Mouse (Mus musculus) layer of hippocampus, adult 8-10 months (tissue): ENCODE measurements around the gene Fam19a5. TPM values are rescaled to one million over a fixed set of nuclear protein-coding genes. Genes with fewer than 3 reads are reported as not detected.

Source experiments
- DNase-seq, 2 experiments: peaks; one replicate each; pipeline ENCODE4 v3.0.0; 2022; ENCODE audit warnings: low spot score in 2 of 2
- total RNA-seq, 4 experiments: library from RNA; stranded (reverse); gene quantifications; 2 replicates each; pipeline ENCODE4 v1.2.4; 2022

Gene Fam19a5
- total RNA-seq, 4 experiments from 2014 or later: 117 to 129 (median 120) TPM

DNA sequence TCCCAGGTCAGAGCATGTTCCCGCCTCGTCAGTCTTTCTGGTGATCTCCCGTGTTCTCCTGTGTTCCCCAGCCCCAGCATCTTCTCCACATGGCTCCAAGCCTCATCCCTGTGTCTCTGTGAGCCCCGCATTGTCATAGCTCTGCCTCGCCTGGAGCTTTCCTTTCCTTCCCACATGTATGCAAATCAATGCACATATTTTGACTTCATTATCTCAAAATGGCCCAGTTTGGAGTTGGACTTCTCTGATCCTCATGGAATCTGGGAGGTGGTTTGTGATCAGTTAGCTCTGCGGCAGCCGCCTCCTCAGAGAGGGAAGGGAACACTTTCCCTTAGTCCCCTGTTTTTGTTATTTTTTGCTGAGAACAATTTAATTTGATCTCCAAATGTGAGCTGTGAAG is 117.9 kb downstream of the Fam19a5 start:
- peak; percentile 29 to 40 for DNase-seq

DNA sequence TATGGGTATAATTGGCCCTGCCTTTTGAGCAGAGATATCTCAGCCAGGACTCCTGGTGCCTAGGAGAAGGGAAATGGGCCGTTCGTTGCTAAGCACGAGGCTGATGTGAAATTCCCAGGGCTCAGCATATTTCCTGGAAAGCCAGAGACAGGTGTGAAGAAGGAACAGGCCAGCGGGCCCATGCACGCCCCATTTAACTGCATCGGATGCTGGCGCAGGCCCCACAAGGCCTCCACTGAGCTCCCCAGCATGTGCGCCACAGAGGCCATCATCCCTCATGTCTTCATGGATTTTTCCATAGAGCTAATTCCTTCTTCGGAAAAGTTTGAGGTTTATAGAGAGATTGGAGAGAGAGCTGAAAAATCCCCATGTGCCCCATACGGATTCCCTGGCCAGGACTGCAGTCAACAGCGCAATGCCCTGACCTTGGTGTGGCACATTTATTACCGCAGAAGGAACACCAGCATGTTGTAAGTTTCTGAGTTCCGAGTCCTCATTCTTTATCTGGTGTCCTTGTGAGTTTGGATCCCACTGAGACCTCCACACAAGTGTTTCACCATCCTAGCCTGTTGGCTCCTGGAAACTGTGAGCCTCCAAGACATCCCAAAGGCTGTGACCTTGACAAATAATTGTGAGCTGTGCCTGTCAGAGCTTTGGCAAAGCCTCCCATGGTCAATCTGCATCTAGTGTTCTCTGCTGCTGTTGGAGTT is 122.1 kb downstream of the Fam19a5 start:
- DNase-seq: no peak

DNA sequence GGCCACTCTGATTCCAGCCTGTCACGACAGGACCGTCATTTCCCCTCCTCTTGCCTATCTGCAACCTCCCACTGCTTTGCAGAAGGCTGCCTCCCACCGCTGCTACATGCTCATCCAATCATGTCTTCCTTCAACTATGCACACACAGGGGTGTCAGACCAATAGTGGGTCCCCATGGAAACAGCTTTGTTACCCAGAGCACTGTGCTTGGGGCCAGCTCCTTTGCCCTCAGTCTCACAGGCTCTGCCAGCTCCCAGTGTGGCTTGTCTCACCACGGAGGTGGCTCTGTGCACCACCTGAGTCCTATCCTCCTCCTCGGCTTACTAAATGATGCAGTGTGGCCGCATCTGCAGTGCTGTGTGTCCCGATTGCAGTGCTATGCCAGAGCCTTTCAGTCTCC is 123.3 kb downstream of the Fam19a5 start:
- DNase-seq: no peak

DNA sequence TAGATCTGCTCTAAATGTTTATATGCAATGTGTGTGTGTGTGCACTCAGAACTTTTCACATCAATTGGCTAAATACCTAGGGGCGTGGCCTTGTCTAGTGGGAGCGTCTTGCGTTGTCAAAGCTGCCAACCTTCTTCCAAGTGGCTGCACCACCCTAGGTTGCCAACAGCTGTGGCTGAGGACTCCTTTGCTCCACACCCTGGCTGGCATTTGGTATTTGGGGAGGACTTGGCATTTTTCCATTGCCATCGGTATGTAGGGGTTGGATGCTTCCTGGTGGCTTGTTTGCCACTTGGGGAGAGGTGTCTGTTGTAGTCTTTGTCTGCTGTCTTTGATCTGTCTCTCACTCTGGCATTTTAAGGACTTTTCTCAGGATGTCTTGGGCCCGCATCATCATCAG is 124.0 kb downstream of the Fam19a5 start:
- no peak for DNase-seq

DNA sequence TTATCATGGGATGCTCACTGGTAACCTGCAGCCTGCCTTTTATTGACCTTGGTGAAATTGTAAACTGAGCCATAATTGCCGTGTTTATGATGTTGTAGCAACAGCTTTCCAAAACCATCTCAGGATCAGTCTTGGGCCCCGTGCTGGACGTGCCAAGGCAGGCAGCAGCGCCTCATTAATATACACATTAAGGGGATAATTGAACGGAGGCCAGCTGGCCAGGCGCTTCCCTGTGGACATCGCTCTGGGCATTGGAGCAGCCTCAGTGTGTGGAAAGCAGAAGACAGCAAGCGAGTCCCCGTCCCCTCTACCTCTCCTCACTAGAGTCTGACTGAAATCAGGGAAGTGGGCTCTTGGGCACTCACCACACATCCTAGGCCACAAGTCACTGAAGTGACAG is 127.8 kb downstream of the Fam19a5 start:
- no peak for DNase-seq

DNA sequence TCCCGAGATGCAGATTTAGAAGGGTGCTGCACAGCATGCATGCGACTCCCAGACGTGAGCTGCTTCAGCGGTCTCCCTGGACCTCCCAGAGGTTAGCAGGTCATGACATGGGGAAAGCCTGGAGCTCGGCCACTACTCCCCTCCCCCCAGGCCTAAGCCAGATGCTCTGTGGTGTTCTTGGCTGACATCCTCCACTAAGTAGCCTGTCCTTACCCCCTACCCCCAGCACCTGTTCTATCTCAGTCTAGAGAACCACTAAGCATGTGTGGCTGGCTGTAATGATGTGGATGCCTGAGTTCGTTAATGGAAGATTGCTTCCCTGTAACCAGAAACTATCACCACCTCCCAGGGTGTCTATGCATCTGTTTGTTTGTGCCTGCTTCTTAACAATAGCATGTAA is 134.6 kb downstream of the Fam19a5 start:
- DNase-seq: no peak

DNA sequence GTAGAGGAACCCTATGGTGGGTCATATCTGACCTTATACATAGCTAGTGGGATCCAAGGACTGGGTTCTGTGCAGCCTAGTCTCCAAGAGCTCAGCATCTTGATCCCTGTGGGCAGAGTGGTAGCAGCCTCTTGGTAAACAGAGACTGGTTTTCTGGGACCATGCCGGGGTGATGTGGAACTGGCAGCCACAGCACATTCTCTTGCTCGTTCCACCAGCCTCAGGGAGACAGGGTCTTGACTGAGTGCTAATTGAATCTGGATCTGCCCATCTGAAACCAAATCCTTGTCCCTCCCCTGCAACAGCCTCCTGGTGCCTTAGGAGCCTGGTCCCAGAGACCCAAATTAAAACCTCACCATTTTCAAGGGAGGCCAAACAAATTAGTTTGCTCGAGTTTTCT is 138.3 kb downstream of the Fam19a5 start:
- DNase-seq: peak; percentile 25 to 28

DNA sequence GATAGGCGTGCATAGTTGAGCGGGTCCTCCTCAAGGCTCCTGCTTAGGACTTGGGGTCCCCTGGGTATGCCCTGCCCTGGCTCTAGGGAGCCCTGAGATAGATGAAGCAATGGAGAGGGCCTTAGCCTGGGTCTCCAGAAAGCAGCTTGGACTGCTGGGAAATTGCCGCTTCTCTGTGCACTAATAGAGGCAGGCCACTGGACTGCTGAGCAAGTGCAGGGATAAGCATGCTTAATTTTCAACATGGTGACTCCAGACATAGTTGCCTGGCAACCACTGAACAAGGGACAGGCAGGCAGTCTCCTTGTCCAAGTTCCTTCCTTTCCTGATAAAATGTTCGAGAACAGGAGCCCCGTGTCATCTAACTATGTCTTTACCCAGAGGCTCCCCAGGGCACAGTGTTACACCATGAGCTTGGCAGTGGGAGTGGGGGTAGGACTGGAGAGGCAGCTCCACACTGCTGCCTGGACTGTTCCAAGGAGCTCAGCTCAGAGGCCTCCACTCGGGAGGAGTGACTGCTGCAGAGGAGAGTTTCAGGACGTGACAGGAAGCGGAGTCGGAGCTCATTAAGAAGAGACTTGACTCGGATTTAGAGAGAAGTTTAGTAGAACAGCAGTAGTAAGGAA is 142.4 kb downstream of the Fam19a5 start:
- DNase-seq: no peak

DNA sequence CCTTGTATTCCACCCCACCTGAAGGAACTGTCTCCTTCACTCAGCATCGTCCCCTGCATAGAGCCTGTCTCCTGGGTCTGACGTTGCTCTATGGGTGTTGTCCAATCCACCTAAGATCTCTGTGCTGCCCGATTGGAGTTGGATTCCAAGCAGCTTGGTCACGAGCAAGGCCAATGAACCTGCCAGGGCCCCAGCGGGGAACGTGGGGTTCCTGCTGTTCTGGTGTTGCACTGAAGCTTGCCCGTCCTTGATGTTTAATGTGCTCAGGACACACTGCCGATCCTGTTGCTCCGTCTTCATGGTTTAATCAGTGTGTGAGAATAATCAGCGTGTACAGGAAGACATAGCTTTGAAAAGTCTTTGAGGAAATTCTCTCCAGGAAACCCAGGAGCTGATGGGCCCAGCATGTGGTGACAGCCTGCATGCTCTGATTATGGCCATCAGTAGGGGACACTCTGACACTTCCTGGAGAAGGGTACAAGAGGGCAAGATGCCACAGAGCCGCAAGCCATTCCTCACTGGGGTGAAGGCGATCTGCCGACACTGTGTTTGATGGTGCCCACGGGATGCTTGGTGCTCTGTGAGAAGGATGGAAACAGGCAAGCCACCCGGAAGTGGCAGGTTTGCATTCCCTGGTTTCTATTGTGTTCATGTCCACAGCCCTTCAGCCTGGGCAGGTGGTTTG is 147.3 kb downstream of the Fam19a5 start:
- no peak for DNase-seq

DNA sequence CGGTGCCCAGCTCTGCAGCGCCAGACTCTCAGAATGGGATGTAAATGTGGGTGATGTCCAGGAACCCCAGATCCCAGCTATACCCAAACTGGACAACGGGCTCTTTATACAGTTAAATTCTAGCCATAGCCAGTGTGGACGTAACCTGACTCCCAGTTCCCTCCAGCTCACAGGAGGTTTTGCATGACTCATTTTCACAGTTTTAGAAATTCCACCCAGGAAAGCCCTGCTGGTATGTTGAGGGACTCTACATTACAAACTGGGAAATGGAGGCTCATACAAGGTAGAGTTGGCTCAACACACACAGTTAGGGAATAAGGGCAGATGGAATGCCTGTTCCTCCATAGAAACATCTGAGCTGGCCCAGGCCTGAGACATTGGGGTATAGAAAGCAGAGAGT is 147.9 kb downstream of the Fam19a5 start:
- DNase-seq: no peak

DNA sequence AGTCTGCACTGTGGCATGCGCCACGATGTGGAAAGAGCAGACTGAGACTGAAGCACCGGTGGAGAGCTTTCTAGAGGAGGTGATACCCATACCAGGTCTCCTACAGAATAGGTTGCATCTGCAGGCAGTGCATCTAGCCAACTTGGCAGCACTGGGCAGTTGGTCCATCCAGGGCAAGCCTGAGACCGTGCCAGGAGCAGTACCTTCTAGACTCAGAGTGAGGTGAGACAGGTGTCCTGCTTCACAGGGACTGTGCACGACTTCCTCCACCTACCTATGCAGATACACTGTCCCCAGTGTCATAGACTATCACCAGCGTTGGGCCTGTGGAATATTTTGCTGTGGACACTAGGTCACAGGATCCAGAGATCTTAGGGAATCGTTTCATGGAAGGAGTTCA is 148.3 kb downstream of the Fam19a5 start:
- no peak for DNase-seq

DNA sequence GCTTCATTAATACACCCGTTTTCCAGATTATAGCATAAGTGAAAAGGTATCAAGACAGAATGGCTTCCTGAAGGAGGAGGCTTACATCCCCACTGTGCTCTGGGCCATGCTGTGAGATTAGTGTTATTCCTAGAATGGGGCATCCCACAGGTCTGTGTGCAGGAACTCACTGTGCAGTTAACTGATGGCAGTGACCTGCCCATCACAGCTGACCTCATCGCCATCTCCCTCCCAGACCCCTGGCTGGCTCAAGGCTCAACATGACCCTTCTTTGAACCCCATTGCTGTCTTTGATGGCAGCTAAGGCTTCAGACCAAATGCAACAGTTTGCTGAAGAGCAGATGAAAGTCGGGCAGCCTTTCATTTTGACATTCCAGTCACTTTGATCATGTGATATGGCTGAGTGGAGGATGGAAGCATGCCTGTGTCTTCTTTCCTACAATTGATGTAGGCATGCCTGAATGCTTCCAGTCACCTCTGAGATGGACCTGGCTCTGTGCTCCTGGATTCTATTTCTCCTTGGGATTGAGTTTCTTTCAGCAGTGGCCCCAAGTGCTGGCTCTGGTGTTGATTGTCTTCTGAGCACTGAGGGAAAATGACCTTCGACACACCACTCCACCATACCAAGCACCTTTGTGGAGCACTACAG is 148.9 kb downstream of the Fam19a5 start:
- DNase-seq: no peak

DNA sequence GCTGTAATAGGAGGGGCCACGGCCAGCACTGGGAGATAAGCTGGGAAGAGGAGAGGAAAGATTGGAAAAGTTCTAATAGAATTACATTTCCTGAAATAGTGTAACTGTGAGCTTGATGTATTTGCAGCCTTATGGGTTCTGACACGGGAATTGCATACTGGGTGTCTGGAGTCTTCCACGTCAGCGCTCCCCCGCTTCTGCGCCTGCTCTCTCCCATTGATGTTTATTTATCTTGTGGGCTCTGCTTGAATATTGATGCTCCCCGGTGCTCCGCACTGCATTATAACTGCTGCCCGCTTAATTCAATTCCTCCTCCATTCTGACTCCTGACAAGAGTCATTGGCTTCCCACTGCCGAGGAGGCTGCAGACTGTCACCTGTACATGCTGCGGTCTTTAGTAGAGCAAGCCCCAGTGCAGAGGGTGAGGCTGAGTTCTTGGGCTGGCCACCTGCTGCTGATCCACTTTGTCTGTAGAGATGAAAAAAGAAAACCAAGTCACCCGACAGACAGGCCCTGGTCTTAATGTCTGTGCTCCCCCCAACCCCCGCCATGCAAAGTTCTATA is 153.4 kb downstream of the Fam19a5 start:
- no peak for DNase-seq

DNA sequence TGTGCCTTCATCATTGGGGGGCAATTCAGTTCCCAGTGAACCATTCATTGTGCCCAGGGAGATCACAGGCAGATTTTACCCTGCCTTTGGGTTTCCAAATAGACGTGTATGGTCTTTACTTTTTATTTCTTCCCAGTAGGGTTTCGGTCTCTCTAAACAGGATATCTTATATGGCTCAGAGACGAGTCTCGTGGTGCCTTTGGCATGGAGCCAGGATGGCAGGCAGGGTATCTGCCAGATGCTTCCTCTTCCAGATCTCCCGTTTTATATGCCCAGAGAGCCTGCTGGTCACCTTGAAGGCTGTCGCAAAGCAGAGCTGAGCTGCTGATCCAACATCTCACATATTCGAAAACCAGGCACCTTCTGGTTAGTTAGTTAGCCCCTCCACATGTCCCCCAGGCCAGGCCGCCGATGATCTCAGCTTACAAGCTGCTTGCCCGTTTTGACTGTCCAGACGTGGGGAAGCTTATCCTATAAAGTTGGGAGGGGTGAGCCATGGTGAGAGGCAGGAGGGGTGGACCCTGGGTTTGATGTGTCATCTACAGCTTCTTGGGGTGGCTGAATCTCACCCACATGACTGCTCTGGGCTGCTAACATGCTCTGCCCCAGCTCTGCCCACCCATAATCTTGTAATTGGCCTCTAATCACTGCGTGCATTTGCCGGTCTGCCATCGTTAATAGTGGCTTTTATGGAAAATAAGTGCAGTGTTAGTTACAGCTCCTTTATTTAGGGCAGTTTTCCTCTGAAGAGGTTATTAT is 154.6 kb downstream of the Fam19a5 start:
- DNase-seq: peak in 1 of 2 experiments; percentile 33

DNA sequence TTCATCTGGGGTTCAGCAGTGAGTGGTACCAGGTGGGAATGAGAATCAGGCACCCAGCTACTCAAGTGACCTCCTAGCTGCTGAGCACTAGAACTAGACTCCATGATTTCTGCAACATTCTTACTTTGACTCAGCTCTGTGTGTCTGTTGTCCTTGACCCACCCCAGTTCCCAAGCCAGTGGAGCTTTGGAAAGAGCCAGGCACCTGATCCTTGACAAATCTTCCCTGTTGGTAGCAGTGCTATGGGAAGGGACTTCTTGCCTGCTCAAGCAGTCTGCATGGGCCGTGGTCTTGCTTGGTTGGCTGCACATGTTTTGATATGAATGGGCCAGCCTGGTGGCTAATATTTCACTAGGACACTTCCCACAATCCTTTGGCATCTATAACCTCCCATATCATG is 158.7 kb downstream of the Fam19a5 start:
- no peak for DNase-seq

DNA sequence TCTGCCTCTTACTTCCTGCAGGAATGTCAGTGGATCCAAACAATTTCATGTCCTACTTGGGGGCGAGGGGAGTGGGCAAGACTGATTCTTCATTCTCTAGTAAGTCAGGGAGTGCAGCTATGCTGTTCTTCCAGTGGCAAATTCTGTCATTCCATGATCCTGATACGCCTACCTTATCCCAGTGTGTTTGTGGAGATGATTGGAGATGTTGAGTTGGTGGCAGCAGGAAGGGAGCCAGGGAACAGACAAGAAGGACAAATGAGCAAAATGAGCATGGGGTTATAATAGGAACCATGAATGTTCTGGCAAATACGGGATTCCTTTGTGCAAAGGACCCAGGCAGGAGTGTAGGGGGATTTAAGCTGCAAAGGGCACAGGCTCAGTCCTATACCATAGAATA is 159.2 kb downstream of the Fam19a5 start:
- DNase-seq: no peak

DNA sequence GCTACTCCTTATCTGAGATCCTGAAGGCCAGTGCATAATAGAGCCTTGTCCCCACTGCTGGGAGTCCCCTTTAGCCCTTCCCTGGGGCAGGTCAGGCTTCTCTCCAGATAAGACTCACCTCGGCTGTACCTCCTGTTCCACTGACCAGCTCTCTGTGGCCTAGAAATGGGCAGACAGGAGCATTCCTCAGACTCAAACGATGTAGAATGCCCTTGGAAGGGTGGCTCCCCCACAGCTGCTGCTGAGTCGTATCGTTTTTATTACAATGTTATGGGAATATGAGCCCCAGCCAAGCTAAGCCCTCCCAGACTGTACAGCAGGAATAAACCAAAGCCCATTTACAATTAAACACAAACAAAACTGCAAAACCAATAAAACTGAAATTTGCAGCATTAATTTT is 167.7 kb downstream of the Fam19a5 start:
- no peak for DNase-seq

DNA sequence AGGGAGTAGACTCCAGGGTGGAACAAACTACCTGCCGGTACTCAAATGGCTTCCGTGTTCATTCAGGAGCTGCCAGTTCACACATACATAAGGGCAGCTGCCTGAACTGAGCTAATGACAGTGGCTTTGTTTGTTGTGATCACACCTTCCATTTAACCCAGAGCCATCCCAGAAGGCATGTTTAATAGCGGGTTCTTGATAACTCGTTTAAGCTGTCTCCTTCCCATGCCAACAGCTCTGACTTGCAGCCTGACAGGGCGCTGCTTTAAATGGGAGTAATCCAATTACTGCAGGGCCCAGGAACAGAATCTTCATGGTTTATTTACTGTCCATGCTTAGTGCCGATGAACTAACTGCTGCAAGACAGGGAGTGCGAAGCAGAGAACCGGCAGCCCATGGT is 168.1 kb downstream of the Fam19a5 start:
- DNase-seq: no peak

DNA sequence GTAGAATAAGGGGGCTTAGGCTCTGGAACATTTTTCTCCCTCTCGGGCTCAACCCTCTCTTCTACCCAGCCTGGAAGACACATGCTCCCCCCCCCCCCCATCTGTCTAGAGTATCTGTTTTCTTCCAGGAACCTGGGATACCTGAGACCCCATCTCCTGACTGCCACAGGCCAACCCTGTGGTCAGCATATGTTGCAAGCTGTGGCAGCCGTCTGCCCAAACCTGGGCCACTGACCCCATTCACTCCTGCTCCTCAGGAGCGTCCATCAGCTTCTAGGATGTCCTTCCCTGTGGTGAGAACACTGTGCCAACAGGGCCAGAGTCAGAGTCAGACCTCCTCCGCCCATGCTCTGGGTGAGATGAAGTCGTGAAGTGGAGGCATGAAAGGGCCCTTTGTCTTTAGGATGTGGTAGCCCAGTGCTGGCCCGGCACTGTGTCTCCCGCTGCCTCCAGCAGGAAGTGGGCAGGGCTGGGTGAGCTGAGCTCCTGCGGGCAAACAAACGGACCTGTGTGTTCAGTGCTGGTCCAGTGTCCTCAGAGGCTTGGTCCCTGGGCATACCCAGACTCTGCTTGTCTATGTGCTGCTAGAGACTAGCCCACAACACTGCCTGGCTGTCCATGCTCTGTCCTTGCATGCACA is 171.1 kb downstream of the Fam19a5 start:
- DNase-seq: peak; percentile 67 to 73

DNA sequence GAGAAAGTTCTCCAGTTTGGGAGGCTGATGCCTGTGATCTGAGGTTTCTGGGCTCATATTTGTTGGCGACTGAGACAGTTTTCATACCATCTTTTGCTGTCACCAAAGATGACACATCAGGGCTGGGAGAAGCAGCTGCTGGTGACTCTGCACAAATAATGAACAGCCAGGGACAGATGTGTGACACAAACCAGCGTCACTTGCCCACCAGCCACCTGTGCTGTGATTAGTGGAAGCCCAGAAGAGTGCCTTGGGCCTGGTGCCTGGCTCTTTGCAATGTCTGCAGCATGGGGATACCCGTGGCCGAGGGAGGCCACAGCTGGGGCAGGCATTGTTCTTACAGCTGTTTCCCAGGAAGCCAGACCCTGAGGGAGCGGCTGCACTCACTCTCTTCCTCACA is 173.0 kb downstream of the Fam19a5 start:
- DNase-seq: no peak
